Comparison of ENCODE assay signal across 8 mouse cellular contexts in the genomic region with DNA sequence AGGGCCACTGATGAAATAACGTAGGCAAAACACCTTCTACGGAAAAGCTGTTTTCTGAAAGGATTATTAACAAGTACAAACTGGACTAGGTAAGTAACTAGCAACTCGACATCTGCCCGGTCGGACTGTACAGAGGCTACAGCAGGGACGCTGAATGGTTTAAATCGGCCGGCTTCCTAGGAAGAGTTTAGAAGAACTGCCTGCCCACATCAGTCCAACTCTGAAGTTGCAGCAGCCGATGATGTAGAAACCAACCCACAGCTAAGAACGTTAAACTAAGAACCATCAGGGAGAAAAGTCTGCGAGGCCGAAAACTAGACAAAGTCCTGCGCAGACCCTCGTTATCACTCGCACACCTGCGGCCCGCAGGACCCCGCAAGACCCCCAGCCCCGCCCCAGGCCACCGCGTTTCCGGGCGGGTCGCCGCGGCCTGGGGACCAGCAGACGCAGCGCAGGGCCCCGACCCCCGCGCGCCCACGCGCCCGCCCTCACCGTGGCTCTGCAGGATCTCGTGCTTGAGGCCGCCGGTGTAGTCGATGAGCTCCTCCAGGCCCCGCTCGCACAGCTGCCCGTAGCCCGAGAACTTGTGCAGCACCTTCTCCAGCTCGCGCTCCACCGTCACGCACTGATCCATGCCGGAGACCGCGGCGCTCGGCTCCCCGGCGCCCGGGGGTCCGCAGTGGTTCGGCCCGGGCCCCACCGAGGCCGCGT. TPM values are rescaled to one million over a fixed set of nuclear protein-coding genes. Genes with fewer than 3 reads are reported as not detected.
DNase-seq lines count a peak whose midpoint lies in the region; ATAC-seq and TF ChIP-seq lines count a peak whose summit lies in the region.

No protein-coding gene starts in this region.

- no peaks in the 10 kb centered on the region for H3K36me3 ChIP-seq in forebrain, embryonic 14.5 days (ENCODE audit: control insufficient read depth, insufficient read depth, low read length)
- no peaks in the 10 kb centered on the region for H3K36me3 ChIP-seq in hindbrain, embryonic 11.5 days (ENCODE audit: control insufficient read depth, insufficient read depth, low read length)
- no peaks in the 10 kb centered on the region for H3K36me3 ChIP-seq in small intestine, adult 2 months (ENCODE audit: control insufficient read depth, insufficient read depth, low read length)

- TF ChIP-seq POLR2A in bone marrow macrophage, adult 2 months (IDR thresholded peaks at IDR 0.05; ENCODE audit: borderline replicate concordance, low read depth, low read length): no peak
- TF ChIP-seq POLR2A in small intestine, adult 2 months (IDR thresholded peaks at IDR 0.05; ENCODE audit: low read depth, low read length): no peak

- peak overlapping the region; percentile 56 for H3K27ac ChIP-seq in bone marrow macrophage, adult 2 months (ENCODE audit: insufficient read depth, low read depth, low read length)
- H3K27ac ChIP-seq in forebrain, embryonic 14.5 days (ENCODE audit: low read depth, low read length): peak overlapping the region; percentile 94
- H3K27ac ChIP-seq in hindbrain, embryonic 11.5 days (ENCODE audit: low read depth, low read length): peak overlapping the region; percentile 96
- peak overlapping the region; percentile 74 for H3K27ac ChIP-seq in small intestine, adult 2 months (ENCODE audit: insufficient read depth, low read depth, low read length)

- WGBS in forebrain, embryonic 14.5 days: under 1% methylated on average over 61 of the region's 62 CpGs
- WGBS in hindbrain, embryonic 11.5 days: 1% methylated on average over 38 of the region's 62 CpGs
- WGBS in small intestine, adult 2 months: under 1% methylated on average over 62 of the region's 62 CpGs

- H3K9me3 ChIP-seq in forebrain, embryonic 14.5 days (replicated peaks; ENCODE audit: control insufficient read depth, low read length): no peaks in the 10 kb centered on the region
- H3K9me3 ChIP-seq in hindbrain, embryonic 11.5 days (ENCODE audit: control insufficient read depth, low read length): no peaks in the 10 kb centered on the region

- TF ChIP-seq CTCF in bone marrow macrophage, adult 2 months (IDR thresholded peaks at IDR 0.05; ENCODE audit: low read depth, low read length): no peak
- TF ChIP-seq CTCF in small intestine, adult 2 months (IDR thresholded peaks at IDR 0.05; ENCODE audit: extremely low read depth, insufficient read length, insufficient replicate concordance, low read depth, low read length): no peak

- H3K4me1 ChIP-seq in bone marrow macrophage, adult 2 months (ENCODE audit: control insufficient read depth, insufficient read depth, low read length): peaks cover 36% of the 10 kb centered on the region
- H3K4me1 ChIP-seq in forebrain, embryonic 14.5 days (ENCODE audit: control insufficient read depth, insufficient read depth, low read length): peaks cover 22% of the 10 kb centered on the region
- peaks cover 5% of the 10 kb centered on the region for H3K4me1 ChIP-seq in hindbrain, embryonic 11.5 days (replicated peaks; ENCODE audit: control insufficient read depth, insufficient read depth, low read length)
- peaks cover 9% of the 10 kb centered on the region for H3K4me1 ChIP-seq in small intestine, adult 2 months (ENCODE audit: control insufficient read depth, insufficient read depth, insufficient read length, low read length)

- peak overlapping the region; percentile 72 for H3K4me2 ChIP-seq in forebrain, embryonic 14.5 days (ENCODE audit: low read length)
- peak overlapping the region; percentile 76 for H3K4me2 ChIP-seq in hindbrain, embryonic 11.5 days (replicated peaks; ENCODE audit: low read depth, low read length)

- H3K27me3 ChIP-seq in forebrain, embryonic 14.5 days (replicated peaks; ENCODE audit: control insufficient read depth, insufficient read depth, low read length): no peaks in the 10 kb centered on the region
- no peaks in the 10 kb centered on the region for H3K27me3 ChIP-seq in hindbrain, embryonic 11.5 days (ENCODE audit: control insufficient read depth, insufficient read depth, low read length)
- H3K27me3 ChIP-seq in small intestine, adult 2 months (ENCODE audit: control insufficient read depth, insufficient read depth, low read length): no peaks in the 10 kb centered on the region

- peak; percentile 39 for DNase-seq in ES-CJ7 (ENCODE audit: low read depth, low spot score)
- DNase-seq in forebrain, embryonic 14.5 days (ENCODE audit: low spot score): peak; percentile 56
- peak; percentile 63 for DNase-seq in hindbrain, embryonic 11.5 days (ENCODE audit: low spot score)
- peak; percentile 35 to 65 for DNase-seq in left cerebral cortex, adult 18-20 months (ENCODE audit: low spot score in 2 of 2)
- DNase-seq in lung, postnatal 36 days: peak; percentile 45

- H3K9ac ChIP-seq in forebrain, embryonic 14.5 days (ENCODE audit: low read length): peak overlapping the region; percentile 92
- peak overlapping the region; percentile 91 for H3K9ac ChIP-seq in hindbrain, embryonic 11.5 days (ENCODE audit: low read depth, low read length)

- ATAC-seq in forebrain, embryonic 14.5 days: peak; percentile 35; the same call in 1 of the 2 replicates
- ATAC-seq in hindbrain, embryonic 11.5 days (ENCODE audit: low FRiP score): peak; percentile 57
- ATAC-seq in granulocyte monocyte progenitor cell, adult 5-6 weeks (replicated peaks; ENCODE audit: poor library complexity, severe bottlenecking): no peak

- peak overlapping the region; percentile 70 for H3K4me3 ChIP-seq in bone marrow macrophage, adult 2 months (ENCODE audit: insufficient read depth, low read length)
- H3K4me3 ChIP-seq in forebrain, embryonic 14.5 days (ENCODE audit: low read depth, low read length): peak overlapping the region; percentile 71
- H3K4me3 ChIP-seq in hindbrain, embryonic 11.5 days (ENCODE audit: low read depth, low read length): peak overlapping the region; percentile 99
- H3K4me3 ChIP-seq in small intestine, adult 2 months (ENCODE audit: low read depth, low read length): peak overlapping the region; percentile 96

RNA-seq across cellular contexts. Expression of gene Rmnd5a, which starts 0.8 kb away (rescaled TPM):
- polyA plus RNA-seq in bone marrow macrophage, adult 2 months (2012; ENCODE audit: insufficient read depth, insufficient read length, missing spikeins): 52.9 and 59.1 TPM in 2 replicates
- polyA plus RNA-seq in forebrain, embryonic 14.5 days (2014; fragmentation: Nextera tagmentation; extraction: Ambion mirVana): 4.5 and 5.8 TPM in 2 replicates
- 7.1 and 10.6 TPM in 2 replicates for polyA plus RNA-seq in hindbrain, embryonic 11.5 days (2014; fragmentation: Nextera tagmentation; extraction: Ambion mirVana)
- total RNA-seq in left cerebral cortex, adult 18-20 months (2021): 100 to 1,000 TPM in 1 of 2 experiments, 10 to 100 TPM in 1; 99.0 to 106 TPM
- polyA plus RNA-seq in small intestine, adult 2 months (2012; rRNA removed): 4.9 and 12.5 TPM in 2 replicates
- total RNA-seq in granulocyte monocyte progenitor cell, adult 5-6 weeks (2014; fragmentation: Nextera tagmentation): 29.0 and 39.8 TPM in 2 replicates
- total RNA-seq in granulocyte monocyte progenitor cell, adult 5-6 weeks (2017): 54.4 TPM in 2 replicates

RNA-seq across cellular contexts. Expression of gene Rnf103, which starts 54.0 kb away (rescaled TPM):
- 27.2 and 29.2 TPM in 2 replicates for polyA plus RNA-seq in bone marrow macrophage, adult 2 months (2012; ENCODE audit: insufficient read depth, insufficient read length, missing spikeins)
- polyA plus RNA-seq in forebrain, embryonic 14.5 days (2014; fragmentation: Nextera tagmentation; extraction: Ambion mirVana): 22.8 and 26.0 TPM in 2 replicates
- 18.8 and 19.5 TPM in 2 replicates for polyA plus RNA-seq in hindbrain, embryonic 11.5 days (2014; fragmentation: Nextera tagmentation; extraction: Ambion mirVana)
- 10 to 100 TPM; 48.6 to 52.3 TPM for total RNA-seq in left cerebral cortex, adult 18-20 months (2021)
- polyA plus RNA-seq in small intestine, adult 2 months (2012; rRNA removed): 22.1 and 67.6 TPM in 2 replicates
- total RNA-seq in granulocyte monocyte progenitor cell, adult 5-6 weeks (2014; fragmentation: Nextera tagmentation): 7.1 and 8.6 TPM in 2 replicates
- total RNA-seq in granulocyte monocyte progenitor cell, adult 5-6 weeks (2017): 7.3 and 10.6 TPM in 2 replicates
